Mouse (Mus musculus): Measurements from ENCODE around the gene Jam2.

DNA sequence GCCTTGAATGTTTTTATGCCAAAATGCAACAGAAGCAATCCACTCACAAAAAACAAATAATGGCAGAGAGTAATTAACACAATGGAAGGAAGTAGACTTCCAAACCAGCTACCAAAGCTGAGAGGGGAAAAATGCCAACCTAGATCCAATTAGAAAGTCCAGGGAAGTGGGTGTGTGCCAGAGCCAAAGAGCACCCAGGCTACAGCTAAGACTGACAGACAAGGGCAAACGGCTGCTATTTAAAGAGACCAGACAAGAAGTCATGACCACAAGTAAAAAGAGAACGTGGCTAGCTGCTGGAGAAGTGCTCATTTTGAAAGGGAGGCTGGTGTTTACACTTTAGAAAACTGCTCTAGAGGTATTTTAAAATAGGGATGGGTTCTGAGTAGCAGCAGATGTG, 9.4 kb downstream of the Jam2 start:
- TF ChIP-seq CTCF (IDR thresholded peaks at IDR 0.05; ENCODE audit: low read depth, low read length) (no peak), POLR2A (IDR thresholded peaks at IDR 0.05; ENCODE audit: extremely low read depth, insufficient read depth, low read length) (no peak)
